Mouse (Mus musculus): ENCODE measurements around the gene Rpl39l.

GRCm38 (mm10) chr16:10169123-10169905 lies 712 bp upstream of the Rpl39l start:
- no peak for TF ChIP-seq CTCF (IDR thresholded peaks at IDR 0.05; ENCODE audit: extremely low read depth, insufficient read length, insufficient replicate concordance, low read depth, low read length)
- no peak for TF ChIP-seq POLR2A (IDR thresholded peaks at IDR 0.05; ENCODE audit: low read depth, low read length)

Data from small intestine, adult 2 months (tissue).